Mouse (Mus musculus) MEL (cell line): ENCODE results near the gene Celf2.

Experiments used
- CTCF ChIP-seq, 3 experiments: IDR thresholded peaks in 2 of 3; conservative IDR thresholded peaks in 1 of 3; 2 replicates each; pipeline ENCODE4 v1.5.1; 2011 to 2012; ENCODE audit warnings: low read length in 3 of 3, low read depth in 2 of 3, mild to moderate bottlenecking in 2 of 3, improper control_type of control experiment in 1 of 3, inconsistent platforms in 1 of 3, mixed read lengths in 1 of 3, moderate library complexity in 1 of 3; ENCODE audit not compliant: control insufficient read depth in 1 of 3, insufficient read depth in 1 of 3, poor library complexity in 1 of 3, severe bottlenecking in 1 of 3
- GATA1 ChIP-seq: IDR thresholded peaks from 2 replicates; pipeline ENCODE4 v1.6.1; 2011; ENCODE audit warnings: low read depth, low read length, improper control_type of control experiment
- HCFC1 ChIP-seq: IDR thresholded peaks from 2 replicates; pipeline ENCODE4 v1.6.1; 2012; ENCODE audit warnings: low read depth, mild to moderate bottlenecking, inconsistent platforms, low read length, improper control_type of control experiment, moderate library complexity
- JUND ChIP-seq: IDR thresholded peaks from 2 replicates; pipeline ENCODE4 v1.6.1; 2011; ENCODE audit warnings: low read depth, mild to moderate bottlenecking, improper control_type of control experiment, low read length
- MAFK ChIP-seq: IDR thresholded peaks from 2 replicates; pipeline ENCODE4 v1.6.1; 2011; ENCODE audit warnings: low read depth, mild to moderate bottlenecking, low read length, improper control_type of control experiment, borderline replicate concordance
- MAX ChIP-seq: IDR thresholded peaks from 2 replicates; pipeline ENCODE4 v1.6.1; 2011; ENCODE audit warnings: low read length, improper control_type of control experiment
- POLR2A ChIP-seq, 2 experiments: IDR thresholded peaks; 2 replicates each; pipeline ENCODE4 v1.6.1; 2011 to 2012; ENCODE audit warnings: low read length in 2 of 2, mild to moderate bottlenecking in 2 of 2, control low read depth in 1 of 2, improper control_type of control experiment in 1 of 2, low read depth in 1 of 2, moderate library complexity in 1 of 2; ENCODE audit not compliant: control insufficient read depth in 1 of 2, insufficient read depth in 1 of 2, poor library complexity in 1 of 2
- POLR2AphosphoS2 ChIP-seq: IDR thresholded peaks from 2 replicates; pipeline ENCODE4 v1.6.1; 2011; ENCODE audit warnings: low read length, improper control_type of control experiment
- RCOR1 ChIP-seq: IDR thresholded peaks from 2 replicates; pipeline ENCODE4 v1.6.1; 2012; ENCODE audit warnings: low read depth, mild to moderate bottlenecking, inconsistent platforms, low read length, improper control_type of control experiment
- SMC3 ChIP-seq: IDR thresholded peaks from 2 replicates; pipeline ENCODE4 v1.6.1; 2011; ENCODE audit warnings: low read depth, low read length, improper control_type of control experiment
- TAL1 ChIP-seq: IDR thresholded peaks from 2 replicates; pipeline ENCODE4 v1.6.1; 2012; ENCODE audit warnings: mild to moderate bottlenecking, inconsistent platforms, low read length, moderate library complexity, mixed read lengths
- TCF12 ChIP-seq: IDR thresholded peaks from 2 replicates; pipeline ENCODE4 v1.6.1; 2014; ENCODE audit warnings: low read depth, mild to moderate bottlenecking, inconsistent platforms, low read length, improper control_type of control experiment, moderate library complexity
- UBTF ChIP-seq: IDR thresholded peaks from 2 replicates; pipeline ENCODE4 v1.6.1; 2012; ENCODE audit warnings: low read depth, mild to moderate bottlenecking, inconsistent platforms, low read length, improper control_type of control experiment, moderate library complexity, borderline replicate concordance; ENCODE audit not compliant: insufficient read depth
- ZMIZ1 ChIP-seq: IDR thresholded peaks from 2 replicates; pipeline ENCODE4 v1.6.1; 2012; ENCODE audit warnings: low read depth, mild to moderate bottlenecking, inconsistent platforms, low read length, improper control_type of control experiment, moderate library complexity

DNA sequence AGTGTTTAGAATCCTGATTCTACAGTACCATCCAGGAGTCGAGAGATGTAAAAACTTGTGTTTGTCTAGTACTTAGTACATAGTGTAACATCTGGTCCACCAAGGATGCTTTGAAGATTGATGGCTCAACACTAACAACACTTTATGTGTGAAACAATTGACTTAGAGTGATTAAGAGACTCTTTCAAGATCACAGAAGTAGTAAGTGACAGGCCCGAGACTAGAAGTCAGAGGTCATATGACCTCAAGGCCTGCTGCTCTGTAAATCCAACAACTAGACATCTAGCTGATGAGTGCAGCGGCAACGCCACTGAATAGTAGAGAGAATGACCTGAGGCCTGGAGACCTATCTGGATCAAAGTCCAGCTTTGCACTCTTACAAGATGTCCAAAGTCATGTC is 523.7 kb downstream of the Celf2 start:
- TF ChIP-seq POLR2A (IDR thresholded peaks at IDR 0.05; ENCODE audit: control insufficient read depth in 1 of 2, insufficient read depth in 1 of 2, low read depth in 1 of 2, low read length in 2 of 2, poor library complexity in 1 of 2) (no peak), MAX (no peak), HCFC1 (no peak), TAL1 (no peak), RCOR1 (no peak), SMC3 (no peak), MAFK (no peak), CTCF (IDR thresholded peaks at IDR 0.05 in 2 of 3, conservative IDR thresholded peaks at IDR 0.05 in 1 of 3; ENCODE audit: control insufficient read depth in 1 of 3, insufficient read depth in 1 of 3, low read depth in 2 of 3, low read length in 3 of 3, poor library complexity in 1 of 3, severe bottlenecking in 1 of 3) (no peak), GATA1 (no peak), TCF12 (no peak), UBTF (no peak), ZMIZ1 (no peak), POLR2AphosphoS2 (no peak), JUND (no peak)
